Mouse (Mus musculus) kidney, postnatal 0 days (tissue): ENCODE measurements around the gene Lrrc74a. TPM values are rescaled to one million over a fixed set of nuclear protein-coding genes. Genes with fewer than 3 reads are reported as not detected.

Source experiments
- ATAC-seq: fragments of 200-750 bp; cut with Nextera tagmentation; replicated peaks from 2 replicates; pipeline ENCODE4 v1.8.0; 2017; ENCODE audit warnings: low read depth, moderate number of reproducible peaks, moderate TSS enrichment, moderate library complexity; ENCODE audit not compliant: low FRiP score
- DNase-seq: peaks from one replicate; pipeline ENCODE4 v3.0.0-alpha.2; 2016; ENCODE audit warnings: low spot score
- H3K27ac ChIP-seq: fragments of 300-500 bp; sonication (generic); 2 replicates; pipeline ENCODE4 v1.5.1; 2014; ENCODE audit warnings: mild to moderate bottlenecking
- H3K27me3 ChIP-seq: fragments of 300-500 bp; sonication (generic); 2 replicates; pipeline ENCODE4 v1.6.1; 2014; ENCODE audit warnings: low read length, mixed read lengths; ENCODE audit not compliant: insufficient read depth
- H3K36me3 ChIP-seq: fragments of 300-500 bp; sonication (generic); 2 replicates; pipeline ENCODE4 v1.6.1; 2014; ENCODE audit warnings: low read length, mixed read lengths; ENCODE audit not compliant: insufficient read depth
- H3K4me1 ChIP-seq: fragments of 300-500 bp; sonication (generic); replicated peaks from 2 replicates; pipeline ENCODE4 v1.6.1; 2014; ENCODE audit warnings: antibody characterized with exemption, low read length, mixed read lengths; ENCODE audit not compliant: insufficient read depth
- H3K4me2 ChIP-seq: fragments of 300-500 bp; sonication (generic); 2 replicates; pipeline ENCODE4 v1.6.1; 2014; ENCODE audit warnings: mild to moderate bottlenecking, low read length, moderate library complexity, mixed read lengths
- H3K4me3 ChIP-seq: fragments of 300-500 bp; sonication (generic); replicated peaks from 2 replicates; pipeline ENCODE4 v1.5.1; 2014; ENCODE audit warnings: low read depth, low read length
- H3K9ac ChIP-seq: fragments of 300-500 bp; sonication (generic); 2 replicates; pipeline ENCODE4 v1.6.1; 2014; ENCODE audit warnings: low read depth, low read length
- H3K9me3 ChIP-seq: fragments of 300-500 bp; sonication (generic); replicated peaks from 2 replicates; pipeline ENCODE4 v1.6.1; 2016; ENCODE audit warnings: low read length, inconsistent platforms, mixed read lengths
- CTCF ChIP-seq: IDR thresholded peaks from 2 replicates; pipeline ENCODE4 v1.5.1; 2016; ENCODE audit warnings: antibody characterized with exemption, low read depth, mild to moderate bottlenecking, moderate library complexity
- WGBS: fragments of 180-500 bp; shearing (Covaris S2); extraction: QIAGEN DNeasy Blood & Tissue Kit; methylation state at CpG from one replicate; pipeline ENCODE4 v1.1.7; 2014; 5-methylcytosine and 5-hydroxymethylcytosine counted together
- polyA plus RNA-seq: library from polyadenylated mRNA; unstranded; fragments of >200 nt; fragmentation: Nextera tagmentation; extraction: Ambion mirVana; gene quantifications from 2 replicates; pipeline ENCODE4 v1.2.1, GENCODE M21; 2015

The Lrrc74a gene
- polyA plus RNA-seq, 1 experiment from 2014 or later: not detected

DNA sequence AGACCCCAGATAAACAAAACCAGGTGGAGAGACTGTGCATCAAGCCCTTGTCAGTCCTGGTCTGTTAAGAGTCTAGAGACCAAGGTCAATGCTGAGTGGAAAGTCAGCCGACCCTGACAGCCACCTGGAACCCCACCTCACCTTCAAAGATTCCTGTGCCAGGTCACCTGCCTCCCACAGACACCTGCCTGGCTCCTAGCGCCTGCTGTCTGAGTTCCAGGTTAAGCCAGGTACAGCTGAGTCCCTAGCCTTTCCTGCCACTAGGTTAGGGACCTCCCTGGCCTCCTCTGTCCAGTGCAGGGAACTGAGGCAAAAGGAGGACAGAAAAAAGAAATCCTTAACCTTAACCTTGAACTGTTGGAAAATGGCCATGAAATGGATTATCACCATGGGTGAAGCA lies 70.7 kb downstream of the Lrrc74a start:
- 38% methylated on average over 2 of the region's 2 CpGs for WGBS
- no peaks in the 10 kb centered on the region for H3K9me3 ChIP-seq
- no peak for ATAC-seq
- H3K27me3 ChIP-seq: no peaks in the 10 kb centered on the region
- H3K4me1 ChIP-seq: peaks cover 63% of the 10 kb centered on the region
- no peak for TF ChIP-seq CTCF
- H3K27ac ChIP-seq: peak overlapping the region; percentile 87
- DNase-seq: no peak
- no peak overlapping the region for H3K9ac ChIP-seq
- no peak overlapping the region for H3K4me2 ChIP-seq
- H3K36me3 ChIP-seq: no peaks in the 10 kb centered on the region
- no peak overlapping the region for H3K4me3 ChIP-seq

DNA sequence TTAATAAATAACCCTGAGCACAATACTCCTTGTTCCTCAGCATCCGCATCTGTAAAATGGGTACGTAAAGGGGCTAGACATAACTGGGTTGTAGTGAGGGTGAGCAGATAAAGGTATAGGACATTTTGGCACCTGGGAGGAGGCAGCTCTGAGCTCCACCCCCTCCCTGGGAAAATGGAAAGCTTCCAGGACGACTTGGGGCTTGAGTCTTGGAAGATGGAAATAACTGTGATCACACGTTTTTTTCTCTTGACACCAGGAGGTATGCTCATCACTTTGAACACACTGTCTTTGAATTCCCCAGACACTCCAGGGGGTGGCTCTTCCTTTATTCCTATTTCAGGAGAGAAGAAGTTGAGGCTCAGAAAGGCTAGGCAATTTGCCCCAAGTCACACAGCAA lies 71.1 kb downstream of the Lrrc74a start:
- peak overlapping the region; percentile 87; the same call in 1 of the 2 replicates for H3K27ac ChIP-seq

DNA sequence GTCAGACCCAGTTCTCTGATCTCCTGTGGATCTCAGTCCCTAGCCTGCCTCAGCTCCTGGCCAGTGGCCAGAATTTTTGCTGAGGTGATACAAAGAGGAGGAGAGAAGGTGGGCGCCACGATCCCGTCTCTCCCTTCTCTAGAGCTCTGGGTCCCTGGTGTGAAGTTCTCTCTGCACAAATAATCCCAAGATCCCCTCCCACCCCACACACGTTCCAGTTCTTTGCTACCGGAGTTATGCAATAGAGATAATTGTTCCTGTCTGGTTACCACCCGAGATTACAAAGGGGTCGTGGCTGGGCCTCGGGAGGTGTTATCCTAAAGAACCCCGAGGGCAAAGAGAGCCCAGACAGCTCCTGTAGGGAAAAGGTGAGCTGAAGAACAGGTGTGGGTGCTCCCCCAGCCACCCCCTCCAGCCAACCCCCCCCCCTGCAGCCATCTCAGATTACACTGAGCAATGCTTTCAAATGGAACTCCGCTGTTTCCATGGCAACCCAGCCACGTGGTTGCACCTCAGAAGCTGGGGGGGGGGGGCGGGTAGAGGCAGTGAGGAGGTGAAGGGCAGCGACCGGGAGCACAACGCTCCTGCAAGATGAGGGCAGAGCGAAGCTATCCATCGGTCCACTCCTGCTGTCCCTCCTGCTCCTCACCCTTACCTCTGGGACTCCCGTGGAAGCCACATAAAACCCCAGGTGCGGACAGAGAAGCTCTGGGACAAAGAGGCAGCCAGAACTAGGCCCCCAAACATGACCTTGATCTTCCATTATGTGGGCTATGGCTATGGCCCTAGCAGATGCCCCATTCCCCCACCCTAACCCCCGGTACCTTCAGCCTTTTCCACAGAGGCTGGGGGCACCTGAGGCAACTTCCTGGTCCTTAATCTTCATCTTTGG lies 72.1 kb downstream of the Lrrc74a start:
- peak overlapping the region; percentile 87; the same call in 1 of the 2 replicates for H3K27ac ChIP-seq
- peaks cover 60% of the 10 kb centered on the region for H3K4me1 ChIP-seq
- TF ChIP-seq CTCF: no peak
- DNase-seq (peak; percentile 58), ATAC-seq (peak; percentile 14; the same call in 1 of the 2 replicates)
- WGBS: 9% methylated on average over 16 of the region's 20 CpGs
- H3K4me3 ChIP-seq: no peak overlapping the region
- H3K27me3 ChIP-seq: no peaks in the 10 kb centered on the region
- no peaks in the 10 kb centered on the region for H3K9me3 ChIP-seq
- H3K9ac ChIP-seq: 0 out of 2 replicates have a peak overlapping the region, but pooled peaks have one; percentile 3
- no peaks in the 10 kb centered on the region for H3K36me3 ChIP-seq
- H3K4me2 ChIP-seq: 0 out of 2 replicates have a peak overlapping the region, but pooled peaks have one; percentile 0

More for the DNA sequence above, 71.1 kb downstream of the Lrrc74a start:
- Histone ChIP-seq H3K4me1 (peaks cover 61% of the 10 kb centered on the region), H3K27me3 (no peaks in the 10 kb centered on the region), H3K4me2 (no peak overlapping the region), H3K9me3 (no peaks in the 10 kb centered on the region), H3K4me3 (no peak overlapping the region), H3K36me3 (no peaks in the 10 kb centered on the region), H3K9ac (no peak overlapping the region)
- TF ChIP-seq CTCF: no peak
- no peak for ATAC-seq
- DNase-seq: no peak
- WGBS: 68% methylated on average over 4 of the region's 4 CpGs

DNA sequence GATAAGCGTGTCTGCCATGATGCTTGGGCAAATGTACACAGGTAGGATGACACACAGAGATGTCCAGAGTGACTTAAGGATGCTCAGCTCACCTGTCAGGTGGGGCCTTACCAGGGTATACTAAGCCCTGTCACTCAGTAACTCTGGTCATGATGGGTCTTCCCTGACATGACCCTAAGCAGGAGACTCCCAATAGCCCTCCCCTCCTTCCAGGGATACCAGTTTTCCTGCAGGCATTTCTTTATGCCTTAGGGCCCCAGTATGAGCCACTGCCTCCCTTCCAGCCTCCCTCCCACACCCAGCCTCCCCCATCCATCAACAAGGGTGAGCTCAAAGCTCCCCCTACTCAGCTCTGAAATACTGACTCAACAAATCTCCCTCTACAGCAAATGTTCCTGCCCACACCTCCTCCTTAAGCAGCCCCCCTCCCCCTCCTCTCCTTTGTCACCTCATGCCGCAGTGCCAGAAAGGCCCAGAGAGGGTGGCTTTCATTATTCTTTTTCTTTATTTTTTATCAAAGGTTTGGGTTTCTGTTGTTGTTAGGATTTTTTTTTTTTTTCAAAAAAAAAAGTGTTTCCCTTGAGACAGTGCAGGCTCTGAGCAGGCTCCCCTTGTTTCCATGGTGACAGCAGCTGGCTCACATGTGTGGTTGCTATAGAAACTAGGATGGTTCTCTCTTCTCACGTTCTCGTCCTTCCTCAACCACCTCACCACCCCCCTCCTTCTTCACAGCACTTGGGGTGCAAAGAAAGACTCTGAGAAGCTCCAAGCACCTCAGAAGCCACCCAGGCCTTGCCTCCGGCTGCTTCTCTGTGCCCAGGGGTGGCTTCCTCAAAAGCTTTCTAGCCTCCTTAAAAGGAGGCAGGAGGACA lies 73.0 kb downstream of the Lrrc74a start:
- Histone ChIP-seq H3K27ac (no peak overlapping the region), H3K36me3 (no peaks in the 10 kb centered on the region), H3K9me3 (no peaks in the 10 kb centered on the region), H3K9ac (0 out of 2 replicates have a peak overlapping the region, but pooled peaks have one; percentile 3), H3K27me3 (no peaks in the 10 kb centered on the region), H3K4me2 (no peak overlapping the region), H3K4me3 (no peak overlapping the region), H3K4me1 (peaks cover 52% of the 10 kb centered on the region)
- ATAC-seq (0 out of 2 replicates have a peak, but pooled peaks have one; percentile 11), DNase-seq (peak; percentile 69)
- WGBS: 24% methylated on average over 5 of the region's 5 CpGs
- no peak for TF ChIP-seq CTCF

DNA sequence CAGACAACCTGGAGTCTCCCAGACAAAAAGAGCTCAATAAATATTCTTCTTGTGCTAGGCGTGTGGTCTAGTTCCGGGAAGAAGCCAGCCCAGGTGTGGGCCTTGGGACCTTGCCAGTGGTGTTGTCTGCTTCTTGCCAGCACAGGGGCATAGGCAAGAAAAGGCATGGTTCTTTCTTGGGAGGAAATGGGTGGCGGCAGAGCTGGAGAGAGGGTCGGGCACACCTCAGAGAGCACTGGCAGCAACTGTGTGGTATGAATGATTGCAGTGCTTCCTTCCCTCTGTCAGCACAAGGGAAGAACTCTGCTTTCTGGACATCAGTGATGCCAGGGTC lies 73.6 kb downstream of the Lrrc74a start:
- Histone ChIP-seq H3K36me3 (no peaks in the 10 kb centered on the region), H3K4me2 (no peak overlapping the region), H3K4me1 (peaks cover 47% of the 10 kb centered on the region), H3K27ac (no peak overlapping the region), H3K27me3 (no peaks in the 10 kb centered on the region), H3K9ac (no peak overlapping the region), H3K9me3 (no peaks in the 10 kb centered on the region), H3K4me3 (no peak overlapping the region)
- DNase-seq: no peak
- TF ChIP-seq CTCF: no peak
- 37% methylated on average over 4 of the region's 4 CpGs for WGBS
- ATAC-seq: no peak

DNA sequence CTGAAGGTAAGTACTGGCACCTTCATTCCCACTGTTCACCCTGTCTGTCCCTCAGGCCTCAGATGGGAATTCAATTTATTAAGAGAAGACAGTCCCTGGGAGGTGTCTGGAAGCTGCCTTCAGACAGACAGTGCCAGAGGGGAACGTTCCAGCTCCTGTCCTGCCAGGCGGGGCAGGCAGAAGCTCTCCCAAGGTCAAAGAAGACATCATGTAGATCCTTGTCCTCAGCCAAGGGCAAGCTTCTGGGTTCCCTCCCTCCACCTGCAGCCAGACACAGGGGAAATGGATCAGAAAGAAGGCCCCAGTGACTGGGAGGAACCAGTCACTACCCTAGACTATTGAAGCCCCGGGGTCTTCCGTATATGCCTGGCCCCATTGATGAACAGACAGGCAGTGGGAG lies 74.7 kb downstream of the Lrrc74a start:
- ATAC-seq: no peak
- no peak for TF ChIP-seq CTCF
- Histone ChIP-seq H3K36me3 (no peaks in the 10 kb centered on the region), H3K4me3 (no peak overlapping the region), H3K4me1 (peaks cover 36% of the 10 kb centered on the region), H3K27me3 (no peaks in the 10 kb centered on the region), H3K9me3 (no peaks in the 10 kb centered on the region), H3K27ac (no peak overlapping the region), H3K9ac (no peak overlapping the region), H3K4me2 (no peak overlapping the region)
- no peak for DNase-seq
- 80% methylated on average over 4 of the region's 4 CpGs for WGBS
